12 mouse cellular contexts compared by ENCODE assay signal in genomic region chr1:76070831-76071321, GRCm38 (mm10).
A peak's percentile ranks its signal among the peaks of the same experiment; 100 is the strongest.
DNase-seq lines count a peak whose midpoint lies in the region; ATAC-seq lines count a peak whose summit lies in the region.
"Had no signal": no experiment of that assay in that cellular context is flagged by ENCODE, and none has a peak within 500 bp of the region (broad histone marks: within the 10 kb centered on the region; RNA-seq: fewer than 3 reads in every experiment).

No protein-coding gene starts in this region.

- peak overlapping the region; percentile 29 for H3K4me2 ChIP-seq in heart, embryonic 12.5 days
- peak overlapping the region; percentile 25 for H3K4me2 ChIP-seq in forebrain, embryonic 16.5 days (ENCODE audit: low read length)
- H3K4me2 ChIP-seq: hindbrain, embryonic 12.5 days; lung, embryonic 14.5 days had no signal

- no peak for DNase-seq in heart, postnatal 36 days
- DNase-seq in heart, postnatal 25 days (ENCODE audit: low spot score), result peak; percentile 2
- peak; percentile 14 for DNase-seq in lung, postnatal 25 days (ENCODE audit: low spot score)
- no peak for DNase-seq in MN1 (ENCODE audit: low spot score)
- DNase-seq in cerebellum, adult 18-20 months, result no peak
- no peak for DNase-seq in cerebellum, adult 9-11 months
- DNase-seq: adrenal gland, postnatal 25 days; lung, embryonic 14.5 days had no signal

- no peak for ATAC-seq in heart, embryonic 12.5 days (ENCODE audit: insufficient number of reproducible peaks, low FRiP score)
- ATAC-seq in forebrain, embryonic 16.5 days, result peak; percentile 61

- no peaks in the 10 kb centered on the region for H3K36me3 ChIP-seq in heart, embryonic 12.5 days
- H3K36me3 ChIP-seq in forebrain, embryonic 16.5 days (ENCODE audit: control insufficient read depth, insufficient read depth), result no peaks in the 10 kb centered on the region
- H3K36me3 ChIP-seq: hindbrain, embryonic 12.5 days had no signal

- no peak overlapping the region for H3K4me3 ChIP-seq in heart, embryonic 12.5 days
- no peak overlapping the region for H3K4me3 ChIP-seq in forebrain, embryonic 16.5 days (replicated peaks; ENCODE audit: low read length)
- H3K4me3 ChIP-seq: hindbrain, embryonic 12.5 days had no signal

- no peak overlapping the region for H3K9ac ChIP-seq in heart, embryonic 12.5 days
- no peak overlapping the region for H3K9ac ChIP-seq in forebrain, embryonic 16.5 days (replicated peaks; ENCODE audit: low read depth, low read length)
- H3K9ac ChIP-seq: hindbrain, embryonic 12.5 days; lung, embryonic 14.5 days had no signal

- H3K27ac ChIP-seq in heart, embryonic 12.5 days (ENCODE audit: poor library complexity, severe bottlenecking), result no peak overlapping the region
- no peak overlapping the region for H3K27ac ChIP-seq in forebrain, embryonic 16.5 days (ENCODE audit: low read length)
- H3K27ac ChIP-seq: hindbrain, embryonic 12.5 days had no signal

- H3K4me1 ChIP-seq in heart, embryonic 12.5 days (replicated peaks), result peaks cover 19% of the 10 kb centered on the region; the same call in 1 of the 2 replicates
- H3K4me1 ChIP-seq in forebrain, embryonic 16.5 days (replicated peaks; ENCODE audit: control insufficient read depth, insufficient read depth, low read length), result peaks cover 16% of the 10 kb centered on the region; the same call in 1 of the 2 replicates

- no peaks in the 10 kb centered on the region for H3K27me3 ChIP-seq in heart, embryonic 12.5 days (replicated peaks)
- H3K27me3 ChIP-seq in forebrain, embryonic 16.5 days (replicated peaks; ENCODE audit: control insufficient read depth, insufficient read depth, low read length), result no peaks in the 10 kb centered on the region
- H3K27me3 ChIP-seq: CH12.LX; hindbrain, embryonic 12.5 days had no signal

- 57% methylated on average over 16 of the region's 16 CpGs for WGBS in heart, embryonic 12.5 days
- WGBS in forebrain, embryonic 16.5 days, result 29% methylated on average over 16 of the region's 16 CpGs

- intact Hi-C loops in heart, postnatal 36 days (cut with DNase I), result loop anchor here (10.0 kb wide), 1 partner anchor 204 kb away; no protein-coding TSS in a partner anchor
- intact Hi-C loops in heart, postnatal 25 days (cut with DNase I), result no loop called here

- no peaks in the 10 kb centered on the region for H3K9me3 ChIP-seq in heart, embryonic 12.5 days (replicated peaks)
- H3K9me3 ChIP-seq in forebrain, embryonic 16.5 days (ENCODE audit: control insufficient read depth, low read length), result no peaks in the 10 kb centered on the region
- H3K9me3 ChIP-seq: hindbrain, embryonic 12.5 days had no signal

Comparison
In these comparisons a context has a peak if more than half of its experiments do, and no peak if none do; other contexts are left out.
1. DNase-seq: peak in heart, postnatal 25 days (single experiment) and lung, postnatal 25 days (single experiment); none in heart, postnatal 36 days (0 of 2), MN1 (single experiment), cerebellum, adult 18-20 months (0 of 2) and cerebellum, adult 9-11 months (single experiment).